Mouse (Mus musculus) midbrain, embryonic 15.5 days (tissue): ENCODE results near the gene Tet1. TPM values are rescaled to one million over a fixed set of nuclear protein-coding genes. Genes with fewer than 3 reads are reported as not detected.

Source experiments
- ATAC-seq: fragments of 200-750 bp; cut with Nextera tagmentation; replicated peaks from 2 replicates; pipeline ENCODE4 v1.8.0; 2017; ENCODE audit warnings: moderate TSS enrichment
- H3K27ac ChIP-seq: fragments of 300-500 bp; sonication (generic); 2 replicates; pipeline ENCODE4 v1.5.1; 2015; ENCODE audit warnings: mild to moderate bottlenecking, inconsistent platforms
- H3K27me3 ChIP-seq: fragments of 300-500 bp; sonication (generic); replicated peaks from 2 replicates; pipeline ENCODE4 v1.6.1; 2015; ENCODE audit warnings: inconsistent platforms
- H3K36me3 ChIP-seq: fragments of 300-500 bp; sonication (generic); replicated peaks from 2 replicates; pipeline ENCODE4 v1.6.1; 2015; ENCODE audit warnings: inconsistent platforms
- H3K4me1 ChIP-seq: fragments of 300-500 bp; sonication (generic); 2 replicates; pipeline ENCODE4 v1.6.1; 2015; ENCODE audit warnings: inconsistent platforms
- H3K4me2 ChIP-seq: fragments of 300-500 bp; sonication (generic); 2 replicates; pipeline ENCODE4 v1.6.1; 2015; ENCODE audit warnings: inconsistent platforms, mild to moderate bottlenecking, moderate library complexity
- H3K4me3 ChIP-seq: fragments of 300-500 bp; sonication (generic); 2 replicates; pipeline ENCODE4 v1.5.1; 2015; ENCODE audit warnings: mild to moderate bottlenecking, inconsistent platforms
- H3K9ac ChIP-seq: fragments of 300-500 bp; sonication (generic); 2 replicates; pipeline ENCODE4 v1.6.1; 2015; ENCODE audit warnings: mild to moderate bottlenecking, inconsistent platforms
- H3K9me3 ChIP-seq: fragments of 300-500 bp; sonication (generic); 2 replicates; pipeline ENCODE4 v1.6.1; 2016; ENCODE audit warnings: inconsistent platforms
- WGBS: fragments of 180-500 bp; shearing (Covaris S2); methylation state at CpG from one replicate; pipeline ENCODE4 v1.1.7; 2015; ENCODE audit warnings: mixed read lengths; 5-methylcytosine and 5-hydroxymethylcytosine counted together
- polyA plus RNA-seq: library from polyadenylated mRNA; unstranded; fragments of >200 nt; fragmentation: Nextera tagmentation; extraction: Ambion mirVana; gene quantifications from 2 replicates; pipeline ENCODE4 v1.2.1, GENCODE M21; 2015

Gene Tet1
- polyA plus RNA-seq, 1 experiment from 2014 or later: 43.0 TPM

DNA sequence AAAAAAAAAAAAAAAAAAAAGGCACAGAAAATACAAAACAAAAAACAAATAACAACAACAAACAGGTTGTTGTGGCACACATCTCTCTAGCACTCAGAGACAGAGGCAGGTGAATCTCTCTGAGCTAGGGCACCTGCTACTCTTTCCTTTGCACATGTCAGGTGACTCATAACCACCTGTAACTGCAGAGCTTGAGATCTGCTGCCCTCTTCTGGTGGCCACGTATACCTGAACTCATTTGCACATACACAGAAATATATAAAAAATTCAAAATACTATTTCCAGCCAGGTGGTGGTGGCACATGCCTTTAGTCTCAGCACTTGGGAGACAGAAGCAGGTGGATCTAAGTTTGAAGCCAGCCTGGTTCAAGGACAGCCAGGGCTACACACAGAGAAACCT lies 46.4 kb downstream of the Tet1 start:
- H3K27ac ChIP-seq: no peak overlapping the region
- no peak overlapping the region for H3K4me3 ChIP-seq
- H3K4me1 ChIP-seq: peaks cover 38% of the 10 kb centered on the region
- no peak overlapping the region for H3K9ac ChIP-seq
- no peaks in the 10 kb centered on the region for H3K9me3 ChIP-seq
- no peak for ATAC-seq
- 90% methylated on average over 1 of the region's 1 CpGs for WGBS
- H3K27me3 ChIP-seq: no peaks in the 10 kb centered on the region
- no peaks in the 10 kb centered on the region for H3K36me3 ChIP-seq
- no peak overlapping the region for H3K4me2 ChIP-seq

DNA sequence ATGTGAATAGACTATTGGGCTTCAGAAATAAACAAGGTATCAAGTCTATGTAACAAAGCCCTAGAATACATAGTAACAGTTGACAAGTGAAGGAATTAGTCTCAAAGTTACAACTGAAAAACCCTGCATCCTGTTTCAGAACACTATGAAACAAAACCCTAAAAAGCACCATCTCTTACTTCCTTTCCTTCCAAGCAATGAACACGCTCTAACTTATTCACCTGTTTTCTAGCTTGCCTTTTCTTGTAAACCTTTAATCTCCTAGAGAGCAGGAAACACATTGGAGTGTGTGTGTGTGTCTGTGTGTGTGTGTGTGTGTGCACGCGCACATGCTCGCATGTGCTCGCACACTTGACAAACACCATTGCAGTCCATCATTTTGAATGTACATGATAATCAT lies 49.8 kb downstream of the Tet1 start:
- 96% methylated on average over 5 of the region's 5 CpGs for WGBS
- no peaks in the 10 kb centered on the region for H3K27me3 ChIP-seq
- no peak overlapping the region for H3K4me3 ChIP-seq

DNA sequence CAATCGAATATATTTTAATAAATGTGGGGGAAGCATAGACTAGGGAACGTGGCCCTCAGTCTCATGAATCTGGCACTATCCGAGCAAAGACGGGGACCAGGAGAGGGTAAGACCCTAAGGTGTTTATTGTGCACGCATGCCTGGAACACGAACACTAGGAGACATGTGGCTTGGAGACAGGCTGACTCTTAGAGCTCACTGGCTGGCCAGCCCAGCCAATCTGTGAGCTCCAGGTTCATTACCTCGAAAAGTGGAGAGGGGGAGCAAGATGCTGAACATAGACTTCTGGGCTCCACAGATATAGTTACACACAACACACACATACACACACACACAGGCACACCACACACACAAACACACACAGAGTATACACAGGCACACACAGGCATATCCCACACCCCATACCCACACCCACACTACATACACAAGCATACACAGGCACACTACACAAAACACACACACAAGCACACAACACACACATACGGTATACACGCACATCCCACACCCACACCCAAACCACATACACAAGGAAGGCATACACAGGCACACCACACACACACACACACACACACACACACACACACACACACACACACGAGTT lies 52.0 kb downstream of the Tet1 start:
- Histone ChIP-seq H3K36me3 (no peaks in the 10 kb centered on the region), H3K27ac (no peak overlapping the region)

More for the DNA sequence above, 49.8 kb downstream of the Tet1 start:
- no peaks in the 10 kb centered on the region for H3K9me3 ChIP-seq
- H3K27ac ChIP-seq: no peak overlapping the region
- H3K4me2 ChIP-seq: no peak overlapping the region
- ATAC-seq: no peak
- H3K4me1 ChIP-seq: peaks cover 29% of the 10 kb centered on the region
- H3K36me3 ChIP-seq: no peaks in the 10 kb centered on the region
- H3K9ac ChIP-seq: no peak overlapping the region

DNA sequence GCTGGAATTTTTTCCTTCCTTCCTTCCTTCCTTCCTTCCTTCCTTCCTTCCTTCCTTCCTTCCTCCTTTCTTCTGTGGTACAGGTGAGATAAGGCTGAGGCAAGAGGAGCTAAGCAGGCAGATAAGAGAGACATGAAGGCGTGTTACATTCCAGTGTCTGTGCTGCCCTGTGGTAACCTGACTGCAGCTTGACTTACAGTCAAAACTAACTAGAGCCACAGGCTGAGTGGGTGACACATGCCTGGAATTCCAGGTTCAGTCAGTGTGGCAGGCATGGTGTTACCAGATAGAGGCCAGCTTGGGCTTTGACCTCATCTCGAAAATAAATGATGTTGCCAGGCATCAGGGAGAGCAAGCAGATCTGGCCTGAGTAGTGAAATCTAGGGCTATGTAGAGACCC lies 53.8 kb downstream of the Tet1 start:
- peaks cover 13% of the 10 kb centered on the region; the same call in 1 of the 2 replicates for H3K4me1 ChIP-seq
- WGBS: 83% methylated on average over 2 of the region's 2 CpGs
- no peak overlapping the region for H3K27ac ChIP-seq
- no peak overlapping the region for H3K4me3 ChIP-seq
- H3K36me3 ChIP-seq: no peaks in the 10 kb centered on the region
- no peaks in the 10 kb centered on the region for H3K27me3 ChIP-seq
- no peak for ATAC-seq
- H3K4me2 ChIP-seq: no peak overlapping the region
- no peak overlapping the region for H3K9ac ChIP-seq
- no peaks in the 10 kb centered on the region for H3K9me3 ChIP-seq

More for the DNA sequence above, 52.0 kb downstream of the Tet1 start:
- Histone ChIP-seq H3K9ac (no peak overlapping the region), H3K4me2 (no peak overlapping the region), H3K4me3 (no peak overlapping the region), H3K4me1 (peaks cover 17% of the 10 kb centered on the region), H3K27me3 (no peaks in the 10 kb centered on the region), H3K9me3 (no peaks in the 10 kb centered on the region)
- WGBS: 87% methylated on average over 10 of the region's 10 CpGs
- peak; percentile 57; the same call in 1 of the 2 replicates for ATAC-seq

DNA sequence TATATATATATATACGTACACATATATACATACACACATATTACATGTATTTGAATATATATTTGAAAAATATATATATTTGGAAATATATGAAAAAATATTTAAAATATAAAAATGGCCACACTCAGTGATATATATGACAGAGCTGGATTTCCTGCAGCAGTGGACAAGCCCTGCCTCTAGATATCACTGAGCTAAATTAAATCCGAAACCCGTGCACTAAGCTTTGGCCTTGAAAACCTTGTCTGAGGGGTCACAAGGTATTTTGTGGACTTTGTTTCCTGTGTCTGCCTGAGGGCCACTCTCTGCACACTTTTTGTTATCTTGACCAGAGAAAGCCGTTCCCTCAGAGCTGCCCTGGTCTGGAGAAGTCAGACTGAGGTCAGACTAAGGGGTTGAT lies 54.2 kb downstream of the Tet1 start:
- no peaks in the 10 kb centered on the region for H3K36me3 ChIP-seq
- H3K4me2 ChIP-seq: no peak overlapping the region
- no peaks in the 10 kb centered on the region for H3K27me3 ChIP-seq
- H3K27ac ChIP-seq: no peak overlapping the region
- H3K9ac ChIP-seq: no peak overlapping the region
- peaks cover 13% of the 10 kb centered on the region; the same call in 1 of the 2 replicates for H3K4me1 ChIP-seq
- ATAC-seq: no peak
- H3K9me3 ChIP-seq: no peaks in the 10 kb centered on the region
- WGBS: 89% methylated on average over 4 of the region's 4 CpGs
- H3K4me3 ChIP-seq: no peak overlapping the region

DNA sequence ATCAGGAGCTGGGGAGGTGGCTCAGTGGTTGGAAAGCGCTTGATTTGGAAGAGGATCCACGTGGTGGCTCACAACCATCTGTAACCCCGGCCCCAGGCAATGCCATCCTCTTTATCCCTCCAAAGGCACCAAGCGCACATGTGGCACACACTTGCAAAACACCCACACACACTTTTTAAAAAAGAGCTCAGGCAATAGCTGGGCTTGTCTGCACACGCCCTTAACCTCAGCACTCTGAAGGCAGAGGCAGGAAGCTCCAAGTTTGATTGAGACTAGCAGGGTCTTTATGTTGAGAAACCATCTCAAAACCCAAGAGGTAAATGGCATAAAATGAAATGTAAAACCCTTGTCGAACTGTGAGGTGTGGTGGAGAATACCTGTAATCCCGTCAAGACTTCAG lies 57.2 kb downstream of the Tet1 start:
- H3K27me3 ChIP-seq: no peaks in the 10 kb centered on the region
- H3K36me3 ChIP-seq: no peaks in the 10 kb centered on the region
- H3K4me3 ChIP-seq: no peak overlapping the region
- no peaks in the 10 kb centered on the region for H3K9me3 ChIP-seq
- 83% methylated on average over 7 of the region's 7 CpGs for WGBS
- H3K4me1 ChIP-seq: peaks cover 2% of the 10 kb centered on the region; the same call in 1 of the 2 replicates
- no peak overlapping the region for H3K9ac ChIP-seq
- no peak for ATAC-seq
- no peak overlapping the region for H3K27ac ChIP-seq
- H3K4me2 ChIP-seq: no peak overlapping the region

DNA sequence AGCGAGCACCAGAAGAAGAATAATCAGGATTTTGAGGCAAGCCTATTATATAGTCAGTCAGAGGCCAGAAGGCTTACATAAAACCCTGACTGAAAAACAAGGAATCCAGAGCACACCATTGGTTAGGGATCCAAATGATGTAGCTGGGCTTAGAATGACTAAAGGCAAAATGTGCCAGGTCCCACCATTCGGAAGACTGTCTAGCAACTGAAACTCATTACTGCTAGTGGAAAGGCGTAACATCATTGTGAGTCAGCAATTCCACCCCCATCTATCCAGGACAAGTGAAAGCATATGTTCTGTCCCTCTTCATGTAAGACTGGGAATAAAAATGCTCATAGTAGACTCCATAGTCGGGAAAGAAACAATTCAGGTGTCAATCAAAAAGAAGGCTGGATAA lies 57.8 kb downstream of the Tet1 start:
- no peak overlapping the region for H3K4me3 ChIP-seq

DNA sequence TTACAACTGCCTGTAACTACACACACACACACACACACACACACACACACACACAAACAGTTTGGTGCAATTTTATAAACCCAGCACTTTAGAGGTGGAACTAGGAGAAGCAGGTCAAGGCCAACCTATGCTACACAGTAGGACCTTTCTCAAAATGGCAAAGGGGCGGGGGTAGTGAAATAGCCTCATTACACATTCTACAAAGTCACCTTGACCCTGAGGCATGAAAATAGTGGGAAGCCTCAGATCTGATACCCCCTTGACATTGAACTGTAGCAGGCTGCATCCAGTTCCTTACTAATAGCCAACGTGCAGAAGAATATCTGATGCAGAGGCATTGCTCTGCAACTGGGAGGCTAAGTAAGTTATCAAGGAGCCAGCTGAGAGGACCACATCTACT lies 60.0 kb downstream of the Tet1 start:
- H3K4me1 ChIP-seq: no peaks in the 10 kb centered on the region
- H3K9me3 ChIP-seq: no peaks in the 10 kb centered on the region
- no peak overlapping the region for H3K4me2 ChIP-seq
- no peaks in the 10 kb centered on the region for H3K27me3 ChIP-seq
- no peaks in the 10 kb centered on the region for H3K36me3 ChIP-seq
- no peak overlapping the region for H3K4me3 ChIP-seq
- WGBS: 85% methylated on average over 2 of the region's 2 CpGs
- H3K9ac ChIP-seq: no peak overlapping the region
- H3K27ac ChIP-seq: no peak overlapping the region
- ATAC-seq: no peak

More for the DNA sequence above, 57.8 kb downstream of the Tet1 start:
- ATAC-seq: no peak
- Histone ChIP-seq H3K4me2 (no peak overlapping the region), H3K36me3 (no peaks in the 10 kb centered on the region), H3K27ac (no peak overlapping the region), H3K4me1 (no peaks in the 10 kb centered on the region), H3K9ac (no peak overlapping the region), H3K27me3 (no peaks in the 10 kb centered on the region), H3K9me3 (no peaks in the 10 kb centered on the region)
- 65% methylated on average over 4 of the region's 4 CpGs for WGBS

DNA sequence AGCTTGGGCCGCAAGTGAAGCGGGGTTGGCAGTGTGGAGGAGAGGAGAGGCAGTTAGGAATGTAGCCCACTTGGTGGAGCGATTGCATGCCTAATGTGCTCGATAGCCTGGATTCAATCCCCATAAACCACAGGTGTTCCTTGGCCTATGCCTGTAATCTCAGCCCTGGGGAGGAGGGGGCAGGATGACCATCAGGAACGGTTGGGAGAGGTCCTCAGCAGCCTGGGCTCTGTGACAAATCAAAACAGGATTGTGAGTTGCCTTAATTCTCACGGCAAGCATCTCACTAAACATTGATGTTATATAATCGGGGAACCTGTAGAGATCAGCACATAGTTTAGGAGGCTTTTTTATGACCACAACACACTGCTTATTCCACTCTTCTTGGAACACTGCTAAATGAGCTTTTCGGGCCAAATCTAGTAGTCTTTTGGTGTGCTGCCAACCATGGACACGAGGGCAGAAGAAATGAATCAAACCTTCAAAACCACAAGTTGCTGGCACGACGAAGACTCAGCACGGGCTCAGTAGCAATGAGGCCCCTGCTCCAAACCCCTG lies 61.6 kb downstream of the Tet1 start:
- H3K27me3 ChIP-seq: no peaks in the 10 kb centered on the region
- H3K4me2 ChIP-seq: no peak overlapping the region
- no peak for ATAC-seq
- no peaks in the 10 kb centered on the region for H3K9me3 ChIP-seq
- H3K36me3 ChIP-seq: no peaks in the 10 kb centered on the region
- no peak overlapping the region for H3K27ac ChIP-seq
- H3K4me3 ChIP-seq: no peak overlapping the region
- no peaks in the 10 kb centered on the region for H3K4me1 ChIP-seq
- H3K9ac ChIP-seq: no peak overlapping the region
- WGBS: 78% methylated on average over 12 of the region's 12 CpGs

DNA sequence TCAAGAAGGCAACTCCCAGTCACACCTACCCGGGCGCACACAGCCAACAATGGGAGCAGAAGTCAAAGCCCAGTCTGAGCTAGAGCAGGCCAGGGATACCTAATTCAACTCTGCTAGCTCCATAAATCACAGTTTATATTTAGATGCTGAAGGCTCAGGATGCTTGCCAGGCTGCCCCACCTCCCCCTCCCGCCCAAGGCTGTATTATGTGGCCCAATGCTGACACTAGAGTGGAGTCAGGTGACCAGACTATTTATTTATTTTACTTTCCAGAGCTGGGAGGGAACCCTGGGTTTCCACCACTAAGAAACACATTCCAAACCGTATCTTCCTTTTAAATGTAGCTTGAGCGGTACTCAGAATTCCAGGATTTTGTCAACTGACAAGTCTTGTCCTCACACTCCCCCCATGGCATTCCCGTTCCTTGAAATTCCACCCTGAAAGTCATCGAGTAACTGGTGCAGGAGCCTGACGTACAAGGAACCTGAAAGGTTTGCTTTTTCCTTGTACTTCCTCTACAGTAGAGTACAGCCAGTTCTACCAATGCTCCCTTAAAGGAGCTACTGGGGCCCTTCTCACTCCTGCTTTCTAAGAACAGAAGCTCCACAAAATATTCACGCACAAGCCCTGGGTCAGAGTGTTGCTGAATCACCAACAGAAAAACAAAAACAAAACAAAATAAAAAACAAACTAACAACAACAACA lies 64.9 kb downstream of the Tet1 start:
- H3K4me3 ChIP-seq: no peak overlapping the region
- WGBS: 80% methylated on average over 9 of the region's 9 CpGs
- no peaks in the 10 kb centered on the region for H3K27me3 ChIP-seq
- no peaks in the 10 kb centered on the region for H3K9me3 ChIP-seq
- H3K36me3 ChIP-seq: peaks cover 12% of the 10 kb centered on the region
- no peak overlapping the region for H3K27ac ChIP-seq
- ATAC-seq: no peak
- H3K4me1 ChIP-seq: no peaks in the 10 kb centered on the region
- H3K4me2 ChIP-seq: no peak overlapping the region
- no peak overlapping the region for H3K9ac ChIP-seq

DNA sequence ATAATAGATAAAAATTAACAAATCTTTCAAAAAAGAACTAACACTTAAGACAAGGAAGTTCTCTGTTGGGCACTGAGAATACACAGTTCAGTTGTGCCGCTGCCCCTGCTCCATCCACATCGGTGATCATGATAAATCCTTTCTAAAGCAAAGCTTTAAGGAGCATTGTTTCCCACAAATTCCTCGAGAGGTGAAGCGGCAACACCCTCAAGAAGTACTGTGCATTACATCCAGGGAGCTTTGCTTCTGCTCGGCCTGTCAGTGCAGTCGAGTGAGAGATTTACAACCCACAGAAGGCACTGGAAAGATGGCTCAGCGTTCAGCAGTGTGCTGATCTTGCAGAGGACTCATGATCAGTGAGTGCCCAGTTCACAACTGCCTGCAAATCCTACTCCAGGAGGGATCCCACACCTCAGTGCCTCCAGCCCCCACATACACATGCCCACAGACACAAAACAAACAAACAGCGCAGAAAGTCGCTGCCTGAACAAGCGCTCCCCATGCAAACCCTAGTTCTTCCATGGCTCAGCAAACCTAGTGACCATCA lies 66.8 kb downstream of the Tet1 start:
- no peak overlapping the region for H3K27ac ChIP-seq
- no peak overlapping the region for H3K4me3 ChIP-seq
- H3K27me3 ChIP-seq: no peaks in the 10 kb centered on the region
- no peaks in the 10 kb centered on the region for H3K4me1 ChIP-seq
- no peak overlapping the region for H3K4me2 ChIP-seq
- ATAC-seq: no peak
- H3K9ac ChIP-seq: no peak overlapping the region
- peaks cover 16% of the 10 kb centered on the region for H3K36me3 ChIP-seq
- no peaks in the 10 kb centered on the region for H3K9me3 ChIP-seq
- WGBS: 68% methylated on average over 10 of the region's 10 CpGs

DNA sequence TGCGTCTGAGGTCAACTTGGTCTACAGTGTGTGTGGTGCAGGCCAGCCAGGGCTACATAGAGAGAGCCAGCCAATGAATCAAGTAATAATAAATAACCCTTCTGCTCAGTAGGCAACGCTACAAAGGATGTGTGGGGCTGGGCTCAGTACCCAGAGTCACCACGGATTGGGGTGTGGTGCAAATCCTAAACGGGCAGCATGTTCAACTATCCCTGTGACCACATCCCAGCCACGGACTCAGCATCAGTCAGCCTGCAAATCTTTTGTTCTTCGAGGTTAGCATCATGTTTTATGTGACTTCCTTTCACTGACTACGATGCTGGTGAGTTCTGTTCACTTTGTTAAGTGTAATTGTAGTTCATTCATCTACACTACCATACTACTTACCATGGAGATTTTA lies 68.1 kb downstream of the Tet1 start:
- H3K36me3 ChIP-seq: peaks cover 16% of the 10 kb centered on the region
- no peak overlapping the region for H3K4me3 ChIP-seq
- H3K27ac ChIP-seq: no peak overlapping the region
- 92% methylated on average over 7 of the region's 7 CpGs for WGBS
- no peaks in the 10 kb centered on the region for H3K4me1 ChIP-seq
- ATAC-seq: no peak
- no peak overlapping the region for H3K4me2 ChIP-seq
- H3K27me3 ChIP-seq: no peaks in the 10 kb centered on the region
- H3K9me3 ChIP-seq: no peaks in the 10 kb centered on the region
- no peak overlapping the region for H3K9ac ChIP-seq
